Mouse (Mus musculus): ENCODE measurements around the gene Prorsd1. TPM values are rescaled to one million over a fixed set of nuclear protein-coding genes. Genes with fewer than 3 reads are reported as not detected.

Prorsd1 gene
- polyA plus RNA-seq (2014; fragmentation: Illumina TruSeq; extraction: RNeasy Lipid Tissue Mini Kit (QIAGEN cat#74804); ENCODE audit: low read depth, low replicate concordance): 43.5 TPM

GRCm38 (mm10) chr11:29514682-29515412 is at the start of gene Prorsd1:
Prorsd1 (minus strand) TSS chr11:29515033.

GRCm38 (mm10) chr11:29547752-29548503 is 33.1 kb upstream of the Prorsd1 start, which contains the start of the genes Clhc1 and Rps27a:
Clhc1 (plus strand) TSS chr11:29547950.
Rps27a (minus strand) TSS chr11:29548109.

GRCm38 (mm10) chr11:29525988-29526794 is 11.4 kb upstream of the Prorsd1 start, which contains the start of gene Mtif2:
Mtif2 (plus strand) TSS chr11:29526408.

Other genes starting within 250 kb of the Prorsd1 start
- 0.90 TPM for gene Ccdc88a, start 141.4 kb downstream of the Prorsd1 start, polyA plus RNA-seq (2014; fragmentation: Illumina TruSeq; extraction: RNeasy Lipid Tissue Mini Kit (QIAGEN cat#74804); ENCODE audit: low read depth, low replicate concordance)
- 52.5 TPM for gene Mtif2, start 11.4 kb upstream of the Prorsd1 start, polyA plus RNA-seq (2014; fragmentation: Illumina TruSeq; extraction: RNeasy Lipid Tissue Mini Kit (QIAGEN cat#74804); ENCODE audit: low read depth, low replicate concordance)
- gene Clhc1, start 32.9 kb upstream of the Prorsd1 start, polyA plus RNA-seq (2014; fragmentation: Illumina TruSeq; extraction: RNeasy Lipid Tissue Mini Kit (QIAGEN cat#74804); ENCODE audit: low read depth, low replicate concordance): 0.19 TPM
- 630 TPM for gene Rps27a, start 33.1 kb upstream of the Prorsd1 start, polyA plus RNA-seq (2014; fragmentation: Illumina TruSeq; extraction: RNeasy Lipid Tissue Mini Kit (QIAGEN cat#74804); ENCODE audit: low read depth, low replicate concordance)
- 411 TPM for gene Rtn4, start 177.9 kb upstream of the Prorsd1 start, polyA plus RNA-seq (2014; fragmentation: Illumina TruSeq; extraction: RNeasy Lipid Tissue Mini Kit (QIAGEN cat#74804); ENCODE audit: low read depth, low replicate concordance)